In genomic region chrX:169999226-169999883, GRCm38 (mm10) we compare ENCODE assay signal across 8 mouse cellular contexts. TPM values are rescaled to one million over a fixed set of nuclear protein-coding genes. Genes with fewer than 3 reads are reported as not detected.
A peak's percentile ranks its signal among the peaks of the same experiment; 100 is the strongest.
DNase-seq lines count a peak whose midpoint lies in the region; ATAC-seq lines count a peak whose summit lies in the region.
"Not testable (repeated sequence)": the region's sequence is repeated elsewhere in the genome, so short reads cannot be mapped to it uniquely, and the experiment has no call there.

No protein-coding gene starts in this region.

- WGBS in hindbrain, embryonic 14.5 days = 46% methylated on average over 11 of the region's 11 CpGs
- 39% methylated on average over 6 of the region's 11 CpGs for WGBS in limb, embryonic 10.5 days
- WGBS in midbrain, embryonic 13.5 days = 28% methylated on average over 6 of the region's 11 CpGs

- peaks cover 39% of the 10 kb centered on the region for H3K9me3 ChIP-seq in hindbrain, embryonic 14.5 days (ENCODE audit: control insufficient read depth, low read length)
- H3K9me3 ChIP-seq in limb, embryonic 10.5 days (replicated peaks) = not testable (repeated sequence)
- H3K9me3 ChIP-seq in midbrain, embryonic 13.5 days = peaks cover 15% of the 10 kb centered on the region; the same call in 1 of the 2 replicates

- H3K27ac ChIP-seq in hindbrain, embryonic 14.5 days; limb, embryonic 10.5 days; midbrain, embryonic 13.5 days: not testable (repeated sequence)

- not testable (repeated sequence) for H3K27me3 ChIP-seq in hindbrain, embryonic 14.5 days (ENCODE audit: control insufficient read depth, insufficient read depth, low read length); limb, embryonic 10.5 days (ENCODE audit: low read depth, poor library complexity, severe bottlenecking); midbrain, embryonic 13.5 days

- DNase-seq in CD4-positive, CD25-positive, alpha-beta regulatory T cell, adult 2 months (ENCODE audit: low read depth, low spot score) = peak; percentile 69
- peak; percentile 58 for DNase-seq in adrenal gland, postnatal 10 days
- peak; percentile 19 for DNase-seq in embryo, embryonic 9.5 days (ENCODE audit: extremely low spot score)
- peak; percentile 23 for DNase-seq in hindbrain, embryonic 14.5 days (ENCODE audit: low spot score)
- peak; percentile 29 for DNase-seq in limb, embryonic 10.5 days (ENCODE audit: low spot score)
- peak; percentile 67 to 85 for DNase-seq in spleen, postnatal 4 days (ENCODE audit: low spot score in 2 of 2)
- peak; percentile 66 for DNase-seq in urinary bladder, adult 2 months (ENCODE audit: low spot score)

- not testable (repeated sequence) for H3K4me1 ChIP-seq in hindbrain, embryonic 14.5 days (replicated peaks; ENCODE audit: control insufficient read depth, insufficient read depth, low read length); limb, embryonic 10.5 days; midbrain, embryonic 13.5 days (replicated peaks)

- H3K4me3 ChIP-seq in hindbrain, embryonic 14.5 days (replicated peaks; ENCODE audit: low read length); limb, embryonic 10.5 days; midbrain, embryonic 13.5 days (replicated peaks): not testable (repeated sequence)

- not testable (repeated sequence) for ATAC-seq in hindbrain, embryonic 14.5 days (ENCODE audit: low FRiP score)
- ATAC-seq in midbrain, embryonic 13.5 days = 0 out of 2 replicates have a peak, but pooled peaks have one; percentile 21

- not testable (repeated sequence) for H3K4me2 ChIP-seq in hindbrain, embryonic 14.5 days (replicated peaks); midbrain, embryonic 13.5 days (replicated peaks)

- H3K9ac ChIP-seq in hindbrain, embryonic 14.5 days; midbrain, embryonic 13.5 days (replicated peaks): not testable (repeated sequence)

- not testable (repeated sequence) for H3K36me3 ChIP-seq in hindbrain, embryonic 14.5 days (replicated peaks; ENCODE audit: control insufficient read depth, insufficient read depth); limb, embryonic 10.5 days; midbrain, embryonic 13.5 days

RNA-seq across cellular contexts. Expression of gene Gm21887, which starts 10.1 kb away (rescaled TPM):
- total RNA-seq in adrenal gland, postnatal 10 days (2021) = 100 to 1,000 TPM; 102 to 237 TPM
- 109 and 130 TPM in 2 replicates for polyA plus RNA-seq in hindbrain, embryonic 14.5 days (2014; fragmentation: Nextera tagmentation; extraction: Ambion mirVana)
- 253 and 254 TPM in 2 replicates for polyA plus RNA-seq in limb, embryonic 10.5 days (2016; fragmentation: Nextera tagmentation; extraction: Ambion mirVana)
- 164 and 183 TPM in 2 replicates for polyA plus RNA-seq in midbrain, embryonic 13.5 days (2015; fragmentation: Nextera tagmentation; extraction: Ambion mirVana)
- 220 and 239 TPM in 2 replicates for polyA plus RNA-seq in urinary bladder, adult 2 months (2012; rRNA removed)

Comparison
In these comparisons a context has a peak if more than half of its experiments do, and no peak if none do; other contexts are left out.
1. DNase-seq: peak in every context shown above with its lines; median percentile 76 in spleen, postnatal 4 days; 69 in CD4-positive, CD25-positive, alpha-beta regulatory T cell, adult 2 months; 66 in urinary bladder, adult 2 months; 58 in adrenal gland, postnatal 10 days; 29 in limb, embryonic 10.5 days; 23 in hindbrain, embryonic 14.5 days; 19 in embryo, embryonic 9.5 days.